Mouse (Mus musculus) embryonic fibroblast, embryonic 13.5 days (primary cell): Measurements from ENCODE around the gene Ccdc71.

ENCODE experiments used
- CTCF ChIP-seq: IDR thresholded peaks from 2 replicates; pipeline ENCODE4 v1.5.1; 2011; ENCODE audit warnings: mild to moderate bottlenecking, control low read depth, low read length, moderate library complexity, borderline replicate concordance; ENCODE audit not compliant: insufficient read depth
- POLR2A ChIP-seq: IDR thresholded peaks from 2 replicates; pipeline ENCODE4 v1.6.1; 2011; ENCODE audit warnings: low read depth, mild to moderate bottlenecking, control low read depth, low read length, moderate library complexity

DNA sequence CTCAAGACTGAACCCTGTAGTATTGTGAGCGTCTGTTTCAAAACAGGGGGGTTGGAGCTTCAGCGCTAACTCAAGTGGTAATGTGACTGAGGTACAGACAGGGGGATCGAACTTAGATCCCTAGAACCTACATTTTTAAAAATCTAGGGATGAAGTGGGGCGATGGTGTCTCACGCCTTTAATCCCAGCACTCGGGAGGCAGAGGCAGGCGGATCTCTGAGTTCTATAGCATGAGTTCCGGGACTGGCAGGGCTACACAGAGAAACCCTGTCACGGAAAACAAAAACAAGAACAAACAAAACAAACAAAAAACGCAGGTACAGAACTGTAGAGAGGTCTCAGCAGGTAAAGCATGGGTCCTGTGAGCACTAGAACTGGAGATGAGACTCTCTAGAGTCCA lies 3.4 kb upstream of the Ccdc71 start:
- TF ChIP-seq POLR2A (no peak), CTCF (no peak)
